Mouse (Mus musculus): ENCODE data around the gene Fer.

Fer gene

GRCm38 (mm10) chr17:64139231-64139915, 276.5 kb downstream of the Fer start:
- DNase-seq (ENCODE audit: low read depth, low spot score), result no peak

- no peak for DNase-seq (ENCODE audit: low read depth, low spot score)
Measured at GRCm38 (mm10) chr17:64140063-64140850, 277.4 kb downstream of the Fer start.

- DNase-seq (ENCODE audit: low read depth, low spot score), result no peak
Measured at GRCm38 (mm10) chr17:64141856-64142255, 279.0 kb downstream of the Fer start.

- DNase-seq (ENCODE audit: low read depth, low spot score), result no peak
Measured at GRCm38 (mm10) chr17:64146409-64146808, 283.5 kb downstream of the Fer start.

GRCm38 (mm10) chr17:64150717-64151116, 287.9 kb downstream of the Fer start:
- no peak for DNase-seq (ENCODE audit: low read depth, low spot score)

- DNase-seq (ENCODE audit: low read depth, low spot score), result no peak
Measured at GRCm38 (mm10) chr17:64167731-64168130, 304.9 kb downstream of the Fer start.

- DNase-seq (ENCODE audit: low read depth, low spot score), result no peak
Measured at GRCm38 (mm10) chr17:64170019-64170418, 307.2 kb downstream of the Fer start.

- no peak for DNase-seq (ENCODE audit: low read depth, low spot score)
Measured at GRCm38 (mm10) chr17:64172474-64172873, 309.6 kb downstream of the Fer start.

GRCm38 (mm10) chr17:64180546-64180945, 317.7 kb downstream of the Fer start:
- DNase-seq (ENCODE audit: low read depth, low spot score), result no peak

- no peak for DNase-seq (ENCODE audit: low read depth, low spot score)
Measured at GRCm38 (mm10) chr17:64181291-64181690, 318.4 kb downstream of the Fer start.

GRCm38 (mm10) chr17:64182599-64182998, 319.7 kb downstream of the Fer start:
- DNase-seq (ENCODE audit: low read depth, low spot score), result no peak

GRCm38 (mm10) chr17:64183196-64183595, 320.3 kb downstream of the Fer start:
- DNase-seq (ENCODE audit: low read depth, low spot score), result no peak

All from embryo, embryonic 11.5 days (tissue).